Mouse (Mus musculus) midbrain, embryonic 16.5 days (tissue): ENCODE results near the gene Gm16405. TPM values are rescaled to one million over a fixed set of nuclear protein-coding genes. Genes with fewer than 3 reads are reported as not detected.
"Not testable (repeated sequence)": the region's sequence is repeated elsewhere in the genome, so short reads cannot be mapped to it uniquely, and the experiment has no call there.

ENCODE experiments used
- ATAC-seq: fragments of 200-750 bp; cut with Nextera tagmentation; 2 replicates; pipeline ENCODE4 v1.8.0; 2017; ENCODE audit warnings: moderate TSS enrichment
- H3K27ac ChIP-seq: fragments of 300-500 bp; sonication (generic); 2 replicates; pipeline ENCODE4 v1.5.1; 2014; ENCODE audit warnings: mild to moderate bottlenecking, low read length, mixed read lengths
- H3K27me3 ChIP-seq: fragments of 300-500 bp; sonication (generic); 2 replicates; pipeline ENCODE4 v1.6.1; 2014; ENCODE audit warnings: low read depth, low read length, mixed read lengths; ENCODE audit not compliant: control insufficient read depth, insufficient read depth
- H3K36me3 ChIP-seq: fragments of 300-500 bp; sonication (generic); 2 replicates; pipeline ENCODE4 v1.6.1; 2014; ENCODE audit warnings: mild to moderate bottlenecking, low read length, moderate library complexity, mixed read lengths; ENCODE audit not compliant: control insufficient read depth, insufficient read depth
- H3K4me1 ChIP-seq: fragments of 300-500 bp; sonication (generic); 2 replicates; pipeline ENCODE4 v1.6.1; 2014; ENCODE audit warnings: mild to moderate bottlenecking, low read length, mixed read lengths; ENCODE audit not compliant: control insufficient read depth, insufficient read depth
- H3K4me2 ChIP-seq: fragments of 300-500 bp; sonication (generic); 2 replicates; pipeline ENCODE4 v1.6.1; 2014; ENCODE audit warnings: mild to moderate bottlenecking, low read length, mixed read lengths
- H3K4me3 ChIP-seq: fragments of 300-500 bp; sonication (generic); 2 replicates; pipeline ENCODE4 v1.5.1; 2014; ENCODE audit warnings: low read depth, mild to moderate bottlenecking, low read length, moderate library complexity, mixed read lengths
- H3K9ac ChIP-seq: fragments of 300-500 bp; sonication (generic); 2 replicates; pipeline ENCODE4 v1.6.1; 2014; ENCODE audit warnings: low read depth, low read length, mixed read lengths
- H3K9me3 ChIP-seq: fragments of 300-500 bp; sonication (generic); replicated peaks from 2 replicates; pipeline ENCODE4 v1.6.1; 2014; ENCODE audit warnings: mild to moderate bottlenecking, low read length, mixed read lengths; ENCODE audit not compliant: control insufficient read depth, poor library complexity, severe bottlenecking
- WGBS: fragments of 180-500 bp; shearing (Covaris S2); extraction: QIAGEN DNeasy Blood & Tissue Kit; methylation state at CpG from one replicate; pipeline ENCODE4 v1.1.7; 2014; 5-methylcytosine and 5-hydroxymethylcytosine counted together
- polyA plus RNA-seq: library from polyadenylated mRNA; unstranded; fragments of >200 nt; fragmentation: Nextera tagmentation; extraction: Ambion mirVana; gene quantifications from 2 replicates; pipeline ENCODE4 v1.2.1, GENCODE M21; 2015

Gm16405 gene
- not detected in 2 replicates for polyA plus RNA-seq

DNA sequence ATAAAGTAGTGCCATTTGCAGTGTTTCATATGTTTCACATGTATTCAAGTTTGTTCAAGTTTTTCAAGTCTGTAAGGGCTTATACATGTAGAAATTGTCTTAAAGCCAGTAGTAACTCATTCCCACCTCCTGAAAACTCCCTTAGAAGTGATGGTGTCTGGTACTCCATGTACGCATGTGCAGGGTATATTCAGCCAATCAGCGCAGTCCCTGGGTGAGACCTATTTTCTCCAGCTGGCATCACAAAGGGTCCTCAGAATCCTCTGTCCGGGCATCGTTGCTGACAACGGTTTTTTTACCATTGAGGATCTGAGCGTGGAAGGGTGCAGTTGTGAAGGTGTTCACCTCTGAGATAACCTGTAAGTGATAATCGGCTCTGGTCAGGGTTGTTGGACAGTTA lies at the start of gene Gm16405:
Gene Gm16405 (plus strand): TSS at position 301 of the 400 bp plus-strand sequence.
- H3K9ac ChIP-seq, ATAC-seq, H3K4me3 ChIP-seq, H3K27me3 ChIP-seq, H3K9me3 ChIP-seq, H3K36me3 ChIP-seq, H3K27ac ChIP-seq, H3K4me1 ChIP-seq, H3K4me2 ChIP-seq: not testable (repeated sequence)
- no CpG with 5 or more reads among the region's 7 CpGs for WGBS

Other genes with a start within 250 kb of the Gm16405 start
- gene Gm16430, start 91.0 kb downstream of the Gm16405 start, polyA plus RNA-seq: not detected in 2 replicates